Mouse (Mus musculus) myocyte (in vitro differentiated cells): ENCODE results near the gene Hagh. TPM values are rescaled to one million over a fixed set of nuclear protein-coding genes. Genes with fewer than 3 reads are reported as not detected.

Source experiments
- H3K27me3 ChIP-seq: one replicate; pipeline ENCODE4 v1.6.1; 2011; ENCODE audit not compliant: control insufficient read depth, insufficient read depth, insufficient read length
- H3K36me3 ChIP-seq: one replicate; pipeline ENCODE4 v1.6.1; 2011; ENCODE audit not compliant: control insufficient read depth, insufficient read depth
- H3K4me2 ChIP-seq: one replicate; pipeline ENCODE4 v1.6.1; 2011; ENCODE audit warnings: low read depth, control low read depth
- H3K4me3 ChIP-seq: one replicate; pipeline ENCODE4 v1.5.1; 2011; ENCODE audit warnings: mild to moderate bottlenecking, control low read depth, moderate library complexity
- H3K79me2 ChIP-seq: one replicate; pipeline ENCODE4 v1.6.1; 2011; ENCODE audit not compliant: control insufficient read depth, insufficient read depth
- H3ac ChIP-seq: one replicate; pipeline ENCODE4 v1.6.1; 2011; ENCODE audit not compliant: control insufficient read depth, insufficient read length
- CEBPB ChIP-seq: IDR thresholded peaks from 2 replicates; pipeline ENCODE4 v1.6.1; 2011; ENCODE audit warnings: mild to moderate bottlenecking, moderate library complexity; ENCODE audit not compliant: poor library complexity, insufficient read depth, severe bottlenecking
- E2F4 ChIP-seq: IDR thresholded peaks from one replicate; pipeline ENCODE4 v1.6.1; 2011; ENCODE audit warnings: mild to moderate bottlenecking, control low read depth, moderate library complexity; ENCODE audit not compliant: insufficient read depth
- MAX ChIP-seq: IDR thresholded peaks from one replicate; pipeline ENCODE4 v1.6.1; 2011; ENCODE audit warnings: low read depth, mild to moderate bottlenecking, control low read depth
- MYOD1 ChIP-seq, 3 experiments: IDR thresholded peaks; one replicate each; pipeline ENCODE4 v1.6.1; 2011; ENCODE audit warnings: control low read depth in 2 of 3, low read depth in 2 of 3, mild to moderate bottlenecking in 2 of 3, moderate library complexity in 1 of 3; ENCODE audit not compliant: insufficient read length in 2 of 3, control insufficient read depth in 1 of 3
- MYOG ChIP-seq, 3 experiments: IDR thresholded peaks; one replicate each; pipeline ENCODE4 v1.6.1; 2011; ENCODE audit warnings: control low read depth in 2 of 3, low read depth in 2 of 3, mild to moderate bottlenecking in 2 of 3; ENCODE audit not compliant: insufficient read length in 2 of 3, control insufficient read depth in 1 of 3, insufficient read depth in 1 of 3
- POLR2A ChIP-seq: IDR thresholded peaks from one replicate; pipeline ENCODE4 v1.6.1; 2011; ENCODE audit warnings: low read depth, mild to moderate bottlenecking, control low read depth, moderate library complexity; ENCODE audit not compliant: insufficient read length
- POLR2AphosphoS2 ChIP-seq: IDR thresholded peaks from one replicate; pipeline ENCODE4 v1.6.1; 2011; ENCODE audit warnings: low read depth, control low read depth; ENCODE audit not compliant: insufficient read length
- REST ChIP-seq: IDR thresholded peaks from one replicate; pipeline ENCODE4 v1.6.1; 2011; ENCODE audit warnings: mild to moderate bottlenecking, control low read depth, moderate library complexity; ENCODE audit not compliant: insufficient read depth, insufficient read length
- SRF ChIP-seq: IDR thresholded peaks from one replicate; pipeline ENCODE4 v1.6.1; 2011; ENCODE audit warnings: low read depth; ENCODE audit not compliant: control insufficient read depth, insufficient read length
- TCF12 ChIP-seq: IDR thresholded peaks from one replicate; pipeline ENCODE4 v1.6.1; 2011; ENCODE audit warnings: mild to moderate bottlenecking, control low read depth; ENCODE audit not compliant: poor library complexity, insufficient read depth, severe bottlenecking
- TCF3 ChIP-seq: IDR thresholded peaks from one replicate; pipeline ENCODE4 v1.6.1; 2011; ENCODE audit warnings: low read depth, control low read depth; ENCODE audit not compliant: insufficient read length
- USF1 ChIP-seq: IDR thresholded peaks from one replicate; pipeline ENCODE4 v1.6.1; 2011; ENCODE audit warnings: low read depth, mild to moderate bottlenecking, control low read depth, moderate library complexity
- polyA plus RNA-seq: library from polyadenylated mRNA; unstranded; fragments of >200 nt; fragmentation: generic; extraction: Trizol; gene quantifications from one replicate; pipeline ENCODE4 v1.2.1, GENCODE M21; 2012; ENCODE audit warnings: missing spikeins

Gene Hagh
- polyA plus RNA-seq, 1 experiment: 58.3 TPM

DNA sequence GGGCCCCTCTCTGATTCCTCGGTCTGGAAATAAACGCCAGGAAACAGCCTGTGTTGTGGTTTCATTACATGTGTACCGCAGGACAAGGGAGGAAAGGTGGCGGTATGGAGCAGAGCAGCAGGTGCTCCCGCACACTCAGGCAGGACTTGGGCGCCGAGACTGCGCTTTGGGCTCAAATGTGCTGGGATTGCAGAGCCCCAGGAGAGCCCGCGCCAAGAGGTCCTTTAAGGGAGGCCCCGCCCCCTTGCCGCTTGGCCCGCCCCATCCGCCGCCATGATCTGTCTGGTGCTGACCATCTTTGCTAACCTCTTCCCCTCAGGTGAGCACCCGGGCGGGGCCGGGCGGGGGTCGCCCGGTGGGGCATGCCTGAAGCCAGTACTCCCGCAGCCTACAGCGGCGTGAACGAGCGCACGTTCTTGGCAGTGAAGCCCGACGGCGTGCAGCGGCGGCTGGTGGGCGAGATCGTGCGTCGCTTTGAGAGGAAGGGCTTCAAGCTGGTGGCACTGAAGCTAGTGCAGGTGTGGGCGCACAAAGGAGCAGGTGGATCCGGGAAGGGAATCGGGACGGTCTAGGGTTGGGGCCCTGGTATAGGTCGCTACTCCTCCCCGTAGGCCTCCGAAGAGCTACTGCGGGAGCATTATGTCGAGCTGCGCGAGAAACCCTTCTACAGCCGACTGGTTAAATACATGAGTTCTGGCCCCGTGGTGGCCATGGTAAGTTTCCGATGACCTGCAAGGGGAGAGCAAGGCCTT, 56.5 kb downstream of the Hagh start, which contains the start of gene Nme3:
Gene Nme3 (plus strand): TSS at position 260 of the 752 bp plus-strand sequence.
- H3ac ChIP-seq: peak within 1 kb of the TSS; percentile 82
- H3K27me3 ChIP-seq: no peaks in the 10 kb centered on the region
- H3K4me2 ChIP-seq: peak within 1 kb of the TSS; percentile 99
- peak within 1 kb of the TSS; percentile 97 for H3K4me3 ChIP-seq
- peaks cover 12% of the 10 kb centered on the region for H3K79me2 ChIP-seq
- TF ChIP-seq SRF (no peak), MAX (no peak), USF1 (no peak), TCF3 (no peak), POLR2AphosphoS2 (peak; percentile 58), POLR2A (peak; percentile 41), CEBPB (no peak), MYOG (IDR thresholded peaks at IDR 0.05; ENCODE audit: control insufficient read depth in 1 of 3, insufficient read depth in 1 of 3, insufficient read length in 2 of 3, low read depth in 2 of 3) (peak in 2 of 3 experiments; percentile 18 to 45), MYOD1 (IDR thresholded peaks at IDR 0.05; ENCODE audit: control insufficient read depth in 1 of 3, insufficient read length in 2 of 3, low read depth in 2 of 3) (peak in 1 of 3 experiments; percentile 36)
- peaks cover 10% of the 10 kb centered on the region for H3K36me3 ChIP-seq

GRCm38 (mm10) chr17:24896993-24897269, 57.0 kb downstream of the Hagh start:
- TF ChIP-seq SRF: no peak
- no peak for TF ChIP-seq MAX
- no peak for TF ChIP-seq MYOG (IDR thresholded peaks at IDR 0.05; ENCODE audit: control insufficient read depth in 1 of 3, insufficient read depth in 1 of 3, insufficient read length in 2 of 3, low read depth in 2 of 3)
- TF ChIP-seq CEBPB: no peak
- peak; percentile 90 for TF ChIP-seq POLR2AphosphoS2
- Histone ChIP-seq H3ac (peak overlapping the region; percentile 82), H3K36me3 (peaks cover 11% of the 10 kb centered on the region), H3K27me3 (no peaks in the 10 kb centered on the region), H3K4me3 (peak overlapping the region; percentile 97), H3K4me2 (peak overlapping the region; percentile 99), H3K79me2 (peaks cover 12% of the 10 kb centered on the region)

GRCm38 (mm10) chr17:24897600-24897999, 57.7 kb downstream of the Hagh start:
- H3K4me2 ChIP-seq: no peak overlapping the region
- H3K4me3 ChIP-seq: peak overlapping the region; percentile 97
- H3K36me3 ChIP-seq: peaks cover 13% of the 10 kb centered on the region
- TF ChIP-seq TCF12: no peak
- peak; percentile 80 for TF ChIP-seq POLR2AphosphoS2
- no peak overlapping the region for H3ac ChIP-seq
- H3K79me2 ChIP-seq: peaks cover 12% of the 10 kb centered on the region
- H3K27me3 ChIP-seq: no peaks in the 10 kb centered on the region

DNA sequence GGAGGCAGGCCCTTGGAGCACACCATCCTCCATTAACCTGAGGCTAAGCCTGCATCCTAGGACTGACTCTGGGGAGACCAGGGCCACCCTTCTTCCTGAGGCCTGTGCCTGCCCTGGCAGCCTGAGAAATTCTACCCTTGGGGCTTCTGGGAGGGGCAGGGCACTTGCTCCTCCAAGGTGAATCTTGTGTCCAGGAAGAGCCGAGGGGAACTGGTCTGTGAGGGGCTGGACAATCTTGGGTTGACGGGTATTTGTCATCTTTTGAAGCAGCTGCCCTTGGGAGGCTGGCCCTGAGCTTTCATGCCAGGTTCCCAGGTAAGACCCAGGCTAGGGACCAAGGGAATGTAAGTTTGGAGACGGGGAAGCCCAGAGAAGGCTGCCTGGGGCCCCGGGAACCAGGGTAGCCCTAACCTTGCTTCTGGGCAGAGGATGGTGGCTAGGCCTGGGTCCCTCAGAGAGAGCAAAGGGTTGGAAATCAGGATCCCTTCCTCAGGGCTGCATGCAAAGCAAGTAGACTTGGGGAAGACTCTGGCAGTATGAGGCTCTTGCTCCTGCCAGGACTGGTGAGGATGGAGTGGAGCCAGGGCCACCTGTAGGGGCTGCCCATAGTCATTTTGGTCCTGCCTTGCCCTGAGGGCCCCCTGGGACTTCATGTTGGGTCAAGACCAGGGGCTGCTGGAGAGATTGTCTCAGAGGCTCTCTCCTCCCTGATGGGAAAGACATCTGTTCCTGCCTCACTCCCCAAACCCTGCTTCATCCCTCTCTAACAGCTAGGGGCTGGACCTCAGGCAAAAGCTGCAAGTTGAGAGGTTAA, 58.3 kb downstream of the Hagh start:
- Histone ChIP-seq H3K4me3 (no peak overlapping the region), H3K27me3 (no peaks in the 10 kb centered on the region), H3K36me3 (peaks cover 17% of the 10 kb centered on the region), H3ac (no peak overlapping the region), H3K4me2 (no peak overlapping the region), H3K79me2 (peaks cover 12% of the 10 kb centered on the region)
- TF ChIP-seq REST (no peak), TCF3 (no peak), MYOD1 (IDR thresholded peaks at IDR 0.05; ENCODE audit: control insufficient read depth in 1 of 3, insufficient read length in 2 of 3, low read depth in 2 of 3) (no peak), MYOG (IDR thresholded peaks at IDR 0.05; ENCODE audit: control insufficient read depth in 1 of 3, insufficient read depth in 1 of 3, insufficient read length in 2 of 3, low read depth in 2 of 3) (no peak), SRF (no peak), MAX (no peak), POLR2A (no peak), POLR2AphosphoS2 (no peak), CEBPB (no peak), USF1 (no peak), E2F4 (no peak), TCF12 (no peak)

DNA sequence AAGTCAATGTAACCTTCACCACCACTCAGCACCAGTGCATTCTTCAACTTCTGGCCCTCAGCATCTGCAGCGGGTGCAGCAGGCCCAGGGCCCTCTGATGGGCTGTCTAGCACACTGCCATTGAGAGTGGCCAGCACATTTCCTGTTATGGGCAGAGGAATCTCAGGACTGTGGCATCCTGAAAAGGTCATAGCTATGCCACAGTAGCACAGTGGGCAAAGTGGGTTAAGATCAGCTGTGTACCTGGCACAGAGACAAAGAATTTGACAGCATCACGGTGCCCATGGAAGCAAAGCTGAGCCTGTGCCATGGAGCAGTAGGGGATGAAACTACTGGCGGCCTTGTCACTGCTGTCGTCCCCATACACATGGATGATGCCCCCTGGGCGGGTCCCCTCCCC, 59.2 kb downstream of the Hagh start:
- H3K27me3 ChIP-seq: no peaks in the 10 kb centered on the region
- H3K4me3 ChIP-seq: no peak overlapping the region
- peaks cover 6% of the 10 kb centered on the region for H3K79me2 ChIP-seq
- H3K36me3 ChIP-seq: peaks cover 21% of the 10 kb centered on the region
- H3ac ChIP-seq: no peak overlapping the region
- H3K4me2 ChIP-seq: no peak overlapping the region
- TF ChIP-seq CEBPB (no peak), MYOD1 (IDR thresholded peaks at IDR 0.05; ENCODE audit: control insufficient read depth in 1 of 3, insufficient read length in 2 of 3, low read depth in 2 of 3) (no peak), POLR2AphosphoS2 (peak; percentile 58), E2F4 (no peak)
